Mouse (Mus musculus) olfactory bulb, adult 2 months (tissue): ENCODE results near the gene Clock.

Source experiments
- CTCF ChIP-seq: fragments of 200-500 bp; IDR thresholded peaks from 2 replicates; pipeline ENCODE4 v1.5.1; 2012; ENCODE audit warnings: low read depth, mild to moderate bottlenecking, low read length, moderate library complexity; ENCODE audit not compliant: insufficient read depth
- POLR2A ChIP-seq: fragments of 200-500 bp; IDR thresholded peaks from 2 replicates; pipeline ENCODE4 v1.6.1; 2012; ENCODE audit warnings: mild to moderate bottlenecking, low read depth, low read length, moderate library complexity; ENCODE audit not compliant: insufficient read depth

- TF ChIP-seq CTCF (no peak), POLR2A (no peak)
Observed at GRCm38 (mm10) chr5:76285699-76286098, 18.9 kb downstream of the Clock start.
